Mouse (Mus musculus) neural tube, embryonic 15.5 days (tissue): ENCODE measurements around the gene Olfr742. TPM values are rescaled to one million over a fixed set of nuclear protein-coding genes. Genes with fewer than 3 reads are reported as not detected.

ENCODE experiments used
- ATAC-seq: fragments of 200-750 bp; cut with Nextera tagmentation; 2 replicates; pipeline ENCODE4 v1.8.0; 2017; ENCODE audit warnings: mild to moderate bottlenecking, moderate TSS enrichment, moderate library complexity; ENCODE audit not compliant: low FRiP score
- H3K27ac ChIP-seq: fragments of 300-500 bp; sonication (generic); replicated peaks from 2 replicates; pipeline ENCODE4 v1.5.1; 2015; ENCODE audit warnings: mild to moderate bottlenecking, inconsistent platforms
- H3K27me3 ChIP-seq: fragments of 300-500 bp; sonication (generic); replicated peaks from 2 replicates; pipeline ENCODE4 v1.6.1; 2015; ENCODE audit warnings: inconsistent platforms
- H3K36me3 ChIP-seq: fragments of 300-500 bp; sonication (generic); 2 replicates; pipeline ENCODE4 v1.6.1; 2015; ENCODE audit warnings: inconsistent platforms
- H3K4me1 ChIP-seq: fragments of 300-500 bp; sonication (generic); 2 replicates; pipeline ENCODE4 v1.6.1; 2015; ENCODE audit warnings: inconsistent platforms
- H3K4me2 ChIP-seq: fragments of 300-500 bp; sonication (generic); 2 replicates; pipeline ENCODE4 v1.6.1; 2015; ENCODE audit warnings: inconsistent platforms, mild to moderate bottlenecking, moderate library complexity
- H3K4me3 ChIP-seq: fragments of 300-500 bp; sonication (generic); replicated peaks from 2 replicates; pipeline ENCODE4 v1.5.1; 2015; ENCODE audit warnings: mild to moderate bottlenecking, inconsistent platforms
- H3K9ac ChIP-seq: fragments of 300-500 bp; sonication (generic); replicated peaks from 2 replicates; pipeline ENCODE4 v1.6.1; 2015; ENCODE audit warnings: mild to moderate bottlenecking, inconsistent platforms
- H3K9me3 ChIP-seq: fragments of 300-500 bp; sonication (generic); replicated peaks from 2 replicates; pipeline ENCODE4 v1.6.1; 2016; ENCODE audit warnings: inconsistent platforms
- WGBS: fragments of 180-500 bp; shearing (Covaris S2); methylation state at CpG from one replicate; pipeline ENCODE4 v1.1.7; 2015; ENCODE audit warnings: mixed read lengths; 5-methylcytosine and 5-hydroxymethylcytosine counted together
- polyA plus RNA-seq: library from polyadenylated mRNA; unstranded; fragments of >200 nt; fragmentation: Nextera tagmentation; extraction: Ambion mirVana; gene quantifications from 2 replicates; pipeline ENCODE4 v1.2.1, GENCODE M21; 2015

Olfr742 gene
- not detected in 2 replicates for polyA plus RNA-seq

GRCm38 (mm10) chr14:50503300-50503699, at the start of gene Olfr742:
Gene Olfr742, plus strand, starts transcription at chr14:50503600.
- H3K27me3 ChIP-seq, result no peaks in the 10 kb centered on the region
- no peak within 1 kb of the TSS for H3K4me2 ChIP-seq
- no peaks in the 10 kb centered on the region for H3K9me3 ChIP-seq
- no peak within 1 kb of the TSS for H3K9ac ChIP-seq
- H3K4me1 ChIP-seq, result no peaks in the 10 kb centered on the region
- H3K36me3 ChIP-seq, result no peaks in the 10 kb centered on the region
- H3K27ac ChIP-seq, result no peak within 1 kb of the TSS
- H3K4me3 ChIP-seq, result no peak within 1 kb of the TSS
- ATAC-seq, result no peak
- 66% methylated on average over 2 of the region's 2 CpGs for WGBS

DNA sequence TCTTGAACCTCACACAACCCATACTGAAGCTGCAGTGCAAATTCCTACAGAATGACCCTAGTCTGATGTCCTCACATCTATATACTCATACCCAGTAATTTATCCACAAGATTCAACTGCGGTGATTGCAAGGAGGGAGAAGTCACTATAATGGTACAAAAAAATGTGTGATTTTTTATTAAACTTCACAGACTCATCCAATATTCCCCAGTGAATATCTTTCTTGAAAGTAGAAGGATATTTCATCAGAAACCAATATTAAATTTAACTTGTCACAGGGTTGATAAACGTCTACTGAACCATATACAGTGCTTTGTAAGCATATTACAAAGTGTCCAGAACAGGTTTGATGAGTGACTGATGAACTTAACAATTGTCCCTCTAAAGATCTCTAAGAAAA, 31.0 kb upstream of the Olfr742 start, which contains the start of gene Olfr741:
Gene Olfr741, plus strand, starts transcription at position 301 of the 400 bp plus-strand sequence.
- Histone ChIP-seq H3K9ac (no peak within 1 kb of the TSS), H3K9me3 (no peaks in the 10 kb centered on the region), H3K36me3 (no peaks in the 10 kb centered on the region), H3K27me3 (no peaks in the 10 kb centered on the region), H3K4me3 (no peak within 1 kb of the TSS), H3K27ac (no peak within 1 kb of the TSS), H3K4me2 (no peak within 1 kb of the TSS), H3K4me1 (no peaks in the 10 kb centered on the region)
- WGBS, result 72% methylated on average over 2 of the region's 2 CpGs
- no peak for ATAC-seq

DNA sequence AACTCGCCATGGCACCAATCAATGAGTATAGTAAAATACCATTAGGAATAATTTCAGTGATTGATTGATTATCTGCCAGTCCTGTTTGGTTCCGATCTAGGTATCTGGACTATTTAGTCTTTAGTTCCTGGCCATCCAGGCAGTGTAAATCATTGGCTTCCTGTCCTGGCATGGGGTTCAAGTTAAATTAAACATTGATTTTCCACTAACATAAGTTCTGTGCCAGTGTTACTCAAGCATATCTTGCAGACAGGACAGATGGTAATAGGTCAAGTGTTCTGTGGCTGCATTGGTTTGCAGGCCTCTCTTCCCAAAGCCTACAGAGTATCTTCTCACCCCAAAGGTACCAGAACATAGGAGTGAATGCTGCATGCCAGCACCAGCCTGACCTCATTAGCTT, 25.0 kb upstream of the Olfr742 start:
- no peaks in the 10 kb centered on the region; the same call in 1 of the 2 replicates for H3K9me3 ChIP-seq
- WGBS, result 85% methylated on average over 2 of the region's 2 CpGs

GRCm38 (mm10) chr14:50521539-50521938, 18.1 kb downstream of the Olfr742 start, which contains the start of gene Olfr743:
Gene Olfr743, plus strand, starts transcription at chr14:50521839.
- Histone ChIP-seq H3K4me1 (no peaks in the 10 kb centered on the region), H3K36me3 (no peaks in the 10 kb centered on the region), H3K4me2 (no peak within 1 kb of the TSS), H3K27ac (no peak within 1 kb of the TSS), H3K4me3 (no peak within 1 kb of the TSS), H3K27me3 (no peaks in the 10 kb centered on the region), H3K9ac (no peak within 1 kb of the TSS), H3K9me3 (no peaks in the 10 kb centered on the region)
- ATAC-seq, result no peak

More for the DNA sequence above, 25.0 kb upstream of the Olfr742 start:
- H3K27me3 ChIP-seq, result no peaks in the 10 kb centered on the region
- no peak overlapping the region for H3K4me2 ChIP-seq
- no peak overlapping the region for H3K9ac ChIP-seq
- no peak overlapping the region for H3K27ac ChIP-seq
- no peak overlapping the region for H3K4me3 ChIP-seq
- ATAC-seq, result no peak
- H3K36me3 ChIP-seq, result no peaks in the 10 kb centered on the region
- no peaks in the 10 kb centered on the region for H3K4me1 ChIP-seq

DNA sequence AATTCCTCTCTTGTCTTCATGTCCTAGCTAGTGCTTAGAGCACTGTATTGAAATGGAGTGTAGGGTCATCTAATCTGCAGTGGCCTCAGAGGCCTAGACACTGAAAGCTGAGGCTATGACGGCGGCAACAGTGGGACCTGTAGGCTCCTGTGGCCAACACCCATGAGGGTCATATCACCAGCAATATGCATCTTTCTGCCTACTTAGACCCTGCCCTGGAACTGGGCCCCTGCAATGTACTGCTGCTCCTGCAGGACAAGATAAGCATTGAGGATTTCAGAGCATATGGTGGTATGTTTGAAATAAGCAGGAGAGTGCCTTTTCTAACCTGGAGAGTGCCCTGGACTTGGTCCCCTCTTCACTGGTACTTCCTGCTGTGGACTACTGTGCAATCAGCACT, 49.3 kb downstream of the Olfr742 start:
- no peaks in the 10 kb centered on the region for H3K36me3 ChIP-seq
- no peaks in the 10 kb centered on the region for H3K27me3 ChIP-seq
- no peaks in the 10 kb centered on the region for H3K4me1 ChIP-seq
- WGBS, result 100% methylated on average over 2 of the region's 2 CpGs
- H3K4me2 ChIP-seq, result no peak overlapping the region
- no peaks in the 10 kb centered on the region for H3K9me3 ChIP-seq
- H3K27ac ChIP-seq, result no peak overlapping the region
- no peak for ATAC-seq
- H3K9ac ChIP-seq, result no peak overlapping the region
- no peak overlapping the region for H3K4me3 ChIP-seq

Other genes with a start within 250 kb of the Olfr742 start
- not detected in 2 replicates for gene Olfr732, start 219.4 kb upstream of the Olfr742 start, polyA plus RNA-seq
- not detected in 2 replicates for gene Olfr733, start 202.1 kb upstream of the Olfr742 start, polyA plus RNA-seq
- not detected in 2 replicates for gene Olfr734, start 176.8 kb upstream of the Olfr742 start, polyA plus RNA-seq
- gene Olfr735, start 154.7 kb upstream of the Olfr742 start, polyA plus RNA-seq, result not detected in 2 replicates
- 0.08 TPM in 1 of 2 replicates, not detected in the other for gene Tlr11, start 145.7 kb upstream of the Olfr742 start, polyA plus RNA-seq
- not detected in 2 replicates for gene Olfr736, start 122.4 kb upstream of the Olfr742 start, polyA plus RNA-seq
- gene Olfr738, start 96.0 kb upstream of the Olfr742 start, polyA plus RNA-seq, result not detected in 2 replicates
- not detected in 2 replicates for gene Olfr739, start 85.0 kb upstream of the Olfr742 start, polyA plus RNA-seq
- not detected in 2 replicates for gene Olfr740, start 58.1 kb upstream of the Olfr742 start, polyA plus RNA-seq
- gene Olfr741, start 30.9 kb upstream of the Olfr742 start, polyA plus RNA-seq, result not detected in 2 replicates
- gene Olfr743, start 18.2 kb downstream of the Olfr742 start, polyA plus RNA-seq, result not detected in 2 replicates
- not detected in 2 replicates for gene Olfr744, start 111.3 kb downstream of the Olfr742 start, polyA plus RNA-seq
- not detected in 2 replicates for gene Olfr745, start 135.8 kb downstream of the Olfr742 start, polyA plus RNA-seq
- not detected in 2 replicates for gene Olfr746, start 143.5 kb downstream of the Olfr742 start, polyA plus RNA-seq
- gene Olfr747, start 189.6 kb downstream of the Olfr742 start, polyA plus RNA-seq, result not detected in 2 replicates
- gene Olfr748, start 203.8 kb downstream of the Olfr742 start, polyA plus RNA-seq, result not detected in 2 replicates
- not detected in 2 replicates for gene Olfr749, start 241.5 kb downstream of the Olfr742 start, polyA plus RNA-seq